Mouse (Mus musculus) heart, postnatal 0 days (tissue): ENCODE measurements at regions not wholly inside any gene's neighbourhood (a gene's known extent, or its start where the extent isn't known, plus 50 kb on each side); places are given as distances from the start of the nearest gene placed in this dataset.

Experiments
- CTCF ChIP-seq: IDR thresholded peaks from 2 replicates; pipeline ENCODE4 v1.5.1; 2016; ENCODE audit warnings: antibody characterized with exemption, control low read depth, low read depth
- EP300 ChIP-seq: IDR thresholded peaks from 2 replicates; pipeline ENCODE4 v1.6.1; 2016; ENCODE audit warnings: antibody characterized with exemption, low read depth

GRCm38 (mm10) chr10:92164648-92164960, 557.6 kb downstream of the Nedd1 start:
- TF ChIP-seq CTCF (no peak), EP300 (no peak)
